Mouse (Mus musculus) brain, embryonic 14.5 days (tissue): ENCODE measurements around the gene Lrrc74a.

ENCODE experiments used
- CTCF ChIP-seq: fragments of 200-500 bp; IDR thresholded peaks from 2 replicates; pipeline ENCODE4 v1.5.1; 2012; ENCODE audit warnings: inconsistent platforms, mild to moderate bottlenecking, moderate library complexity, borderline replicate concordance; ENCODE audit not compliant: insufficient read depth, insufficient read length; ENCODE audit errors: extremely low read depth
- POLR2A ChIP-seq: fragments of 200-500 bp; IDR thresholded peaks from 2 replicates; pipeline ENCODE4 v1.6.1; 2012; ENCODE audit warnings: mild to moderate bottlenecking, inconsistent platforms, borderline replicate concordance; ENCODE audit not compliant: poor library complexity, insufficient read depth, insufficient read length, severe bottlenecking; ENCODE audit errors: extremely low read depth

- TF ChIP-seq POLR2A, result no peak
- no peak for TF ChIP-seq CTCF
These were observed 60.2 kb downstream of the Lrrc74a start for GRCm38 (mm10) chr12:86794331-86794730.
